Mouse (Mus musculus): ENCODE measurements around the gene Scand1. TPM values are rescaled to one million over a fixed set of nuclear protein-coding genes. Genes with fewer than 3 reads are reported as not detected.
A peak's percentile ranks its signal among the peaks of the same experiment; 100 is the strongest.

Scand1 gene
- total RNA-seq, 2 experiments from 2014 or later: 84.4 to 88.3 TPM

DNA sequence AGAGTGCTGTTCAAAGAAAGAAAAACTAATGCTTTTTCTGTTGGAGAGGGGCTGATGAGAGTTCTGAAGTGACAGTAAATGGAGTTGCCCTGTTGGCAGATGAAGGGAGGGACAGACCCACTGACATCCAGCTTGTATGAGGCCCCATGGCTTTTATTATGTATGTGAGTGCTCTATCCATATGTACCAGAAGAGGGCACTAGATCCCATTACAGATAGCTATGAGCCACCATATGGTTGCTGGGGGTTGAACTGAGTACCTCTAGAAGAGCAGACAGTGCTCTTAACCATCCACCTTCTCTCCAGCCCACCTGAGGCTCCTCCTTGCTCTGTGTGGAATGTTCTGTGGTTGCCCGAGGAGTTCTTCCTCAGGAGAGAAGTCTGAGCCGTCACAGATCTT lies 6.7 kb downstream of the Scand1 start:
- DNase-seq: no peak

DNA sequence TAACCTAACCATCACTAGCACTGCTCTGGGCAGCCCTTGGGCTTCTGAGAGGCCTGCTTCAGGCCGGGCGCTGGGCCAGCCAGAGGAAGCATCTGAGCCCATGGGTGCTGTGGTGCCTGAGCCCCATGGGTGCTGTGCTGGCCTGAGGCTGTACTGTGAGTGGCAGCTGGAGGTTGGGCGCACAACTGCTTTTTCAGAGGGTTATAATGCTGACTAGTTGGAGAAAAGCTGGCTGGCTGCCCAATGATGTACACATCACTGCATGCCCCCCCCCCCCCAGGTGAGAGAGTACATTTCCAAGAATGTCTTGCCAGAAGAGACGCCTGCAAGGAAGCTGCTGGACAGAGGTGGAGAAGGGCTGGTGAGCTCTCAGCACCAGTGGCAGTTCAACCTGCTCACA lies 8.2 kb downstream of the Scand1 start:
- DNase-seq: no peak

DNA sequence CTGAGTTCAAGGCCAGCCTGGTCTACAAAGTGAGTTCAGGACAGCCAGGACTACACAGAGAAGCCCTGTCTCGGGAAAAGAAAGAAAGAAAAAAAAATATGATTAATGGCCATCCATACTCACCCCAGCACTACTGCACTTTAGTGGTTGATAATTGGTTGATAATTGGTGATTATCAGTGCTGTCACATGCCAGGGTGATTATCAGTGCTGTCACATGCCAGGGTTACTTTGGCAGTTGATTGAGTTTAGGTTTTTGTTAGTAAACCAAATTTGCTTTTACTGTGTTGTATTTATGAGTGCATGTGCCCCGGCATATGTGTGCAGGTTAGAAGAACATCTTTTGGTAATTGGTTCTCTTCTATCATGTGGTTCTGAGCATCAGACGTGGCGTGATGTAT lies 10.4 kb downstream of the Scand1 start:
- no peak for DNase-seq

- DNase-seq: no peak
Observed at GRCm38 (mm10) chr2:156298458-156298857, 14.0 kb downstream of the Scand1 start.

DNA sequence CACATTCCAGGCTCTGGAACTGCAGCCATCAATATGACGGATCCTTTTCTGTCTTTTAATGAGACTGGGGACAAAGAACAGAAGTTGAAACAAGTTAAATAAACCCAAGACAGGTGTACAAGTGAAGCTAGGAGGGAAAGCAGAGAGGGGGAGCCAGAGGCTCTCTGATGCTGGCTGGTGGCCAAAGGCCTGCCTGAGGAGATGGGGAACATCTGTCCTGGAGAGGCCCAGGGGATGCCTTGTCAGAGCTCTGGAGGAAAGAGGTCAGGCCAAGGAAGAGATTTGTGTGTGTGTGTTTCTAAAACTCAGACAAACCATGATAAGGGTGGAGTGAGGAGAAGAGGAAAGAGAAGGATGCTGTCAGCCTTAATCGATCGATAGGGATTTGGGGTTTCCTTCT lies 14.9 kb downstream of the Scand1 start:
- peak; percentile 61 for DNase-seq

DNA sequence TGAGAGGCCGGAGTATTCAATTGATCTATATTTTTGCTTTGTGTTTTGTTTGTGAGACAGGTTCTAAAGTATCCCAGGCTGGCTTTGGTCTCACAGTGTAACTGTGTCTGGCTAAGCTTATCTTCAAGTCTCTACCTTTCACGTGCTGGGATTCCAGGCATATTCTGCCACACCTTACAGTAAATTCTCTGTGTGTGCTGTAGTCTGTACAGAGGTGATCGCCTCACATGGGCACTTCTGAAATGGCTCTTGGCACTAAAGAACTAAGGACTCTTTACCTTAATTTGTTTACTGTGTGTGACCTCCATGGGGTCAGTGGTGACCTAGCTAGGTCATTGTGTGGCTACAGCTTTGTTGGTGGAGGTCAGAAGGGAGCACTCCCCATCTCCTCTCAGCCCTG lies 16.3 kb downstream of the Scand1 start:
- no peak for DNase-seq

DNA sequence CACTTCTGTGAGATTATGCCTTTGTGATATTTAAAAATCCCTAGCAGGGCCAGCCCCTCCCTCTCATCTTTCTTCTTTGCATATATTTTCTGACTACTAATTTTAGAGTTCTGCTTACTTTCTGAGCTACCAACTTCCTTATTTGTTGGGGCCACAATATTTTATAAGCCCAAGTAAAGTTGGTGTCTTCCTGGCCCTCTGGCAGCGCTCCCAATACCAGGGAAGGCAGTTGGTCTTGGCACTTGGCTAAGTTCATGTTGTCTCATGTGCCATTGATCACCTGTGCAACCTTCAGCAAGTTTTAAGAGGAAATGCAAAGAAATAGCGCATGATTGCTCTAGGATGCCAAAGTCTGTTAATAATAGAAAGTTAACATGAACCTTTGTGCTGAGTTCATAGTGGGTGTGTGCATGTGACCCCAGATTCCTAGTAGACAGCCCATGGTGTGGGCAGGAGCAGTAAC lies 16.9 kb downstream of the Scand1 start:
- DNase-seq: no peak

GRCm38 (mm10) chr2:156291998-156292397 lies 20.5 kb downstream of the Scand1 start:
- no peak for DNase-seq

DNA sequence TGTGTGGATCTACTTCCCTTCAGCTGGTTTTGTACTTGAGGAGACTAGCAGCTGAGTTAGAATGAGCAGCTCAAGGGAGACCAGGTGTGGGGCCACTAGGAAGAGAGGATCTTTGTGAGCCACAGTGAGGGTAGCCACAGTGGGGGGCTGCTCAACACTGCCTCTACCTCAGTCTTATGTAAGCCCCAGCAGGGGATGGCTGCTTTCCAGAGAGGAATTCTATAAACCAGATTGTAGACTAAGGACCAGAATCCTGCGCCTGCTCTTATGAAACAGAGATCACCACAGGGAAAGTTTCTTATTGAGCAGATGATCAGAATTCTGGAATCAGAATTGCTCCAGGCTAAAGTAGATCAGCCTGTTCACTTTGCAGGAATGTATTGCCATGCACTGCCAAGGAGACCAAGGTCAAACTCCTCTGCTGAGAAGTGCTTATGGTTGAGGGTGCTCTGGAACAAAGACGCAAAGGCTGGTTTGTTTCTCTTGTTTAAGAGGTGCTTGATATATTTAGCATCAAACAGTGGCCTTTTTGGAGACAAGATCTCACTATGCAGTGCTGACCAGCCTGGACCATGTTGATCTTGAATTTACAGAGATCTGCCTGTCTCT lies 22.8 kb downstream of the Scand1 start:
- DNase-seq: no peak

- no peak for DNase-seq
Observed at GRCm38 (mm10) chr2:156288222-156288621, 24.3 kb downstream of the Scand1 start.

GRCm38 (mm10) chr2:156286733-156287132 lies 25.8 kb downstream of the Scand1 start:
- DNase-seq: no peak

DNA sequence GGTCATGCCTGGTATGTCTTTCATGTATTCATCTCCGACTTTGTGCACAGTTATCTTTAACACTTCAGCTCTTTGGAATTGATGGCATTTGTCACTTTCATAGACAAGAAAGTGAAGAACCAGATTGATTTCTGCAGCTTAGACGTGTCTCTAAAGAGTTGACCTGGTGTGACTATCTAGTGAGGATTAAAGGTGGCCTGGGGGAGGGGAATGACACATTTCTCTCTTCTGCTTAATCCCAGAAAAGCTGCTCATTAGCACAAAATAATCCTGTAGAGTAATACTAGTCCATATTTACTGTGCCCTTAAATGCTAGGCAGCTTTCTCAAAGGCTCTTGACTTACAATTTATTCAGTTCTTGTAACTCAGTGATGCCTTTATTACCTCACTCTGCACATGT lies 27.3 kb downstream of the Scand1 start:
- DNase-seq: no peak

DNA sequence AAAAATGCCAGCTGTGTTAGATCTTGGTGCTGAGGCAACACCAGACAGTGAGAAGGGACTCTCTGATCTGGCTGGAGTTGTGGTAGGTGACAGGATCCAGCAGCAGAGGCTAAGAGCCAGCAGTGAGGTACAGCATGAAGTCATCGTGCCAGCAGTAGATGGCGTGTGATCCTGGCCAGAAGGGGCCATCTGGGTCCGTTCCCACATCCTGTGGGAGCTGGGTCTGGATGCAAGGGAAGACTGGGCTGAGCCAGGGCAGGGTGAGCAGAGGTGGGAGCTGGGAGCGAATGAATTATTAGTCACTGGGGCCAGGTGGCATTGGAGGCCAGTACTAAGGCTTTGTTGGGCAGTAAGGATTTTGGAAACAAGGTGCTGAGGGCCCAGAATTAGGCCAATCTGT lies 31.3 kb downstream of the Scand1 start:
- DNase-seq: peak; percentile 25

- DNase-seq: peak; percentile 86
Observed at GRCm38 (mm10) chr2:156278226-156279017, 34.1 kb downstream of the Scand1 start.

GRCm38 (mm10) chr2:156272553-156272952 lies 40.0 kb downstream of the Scand1 start:
- no peak for DNase-seq

GRCm38 (mm10) chr2:156267636-156268035 lies 44.9 kb downstream of the Scand1 start:
- no peak for DNase-seq

GRCm38 (mm10) chr2:156263204-156263893 lies 49.2 kb downstream of the Scand1 start:
- no peak for DNase-seq

Small RNA genes lying within 50 kb of the gene (microRNA-seq; reads per million reads assigned to microRNA genes)
- 0 reads per million in 2 experiments for gene Gm22759

Other genes starting within 250 kb of the Scand1 start
- 1 to 10 TPM in 1 of 2 experiments, under 1 TPM in 1; 0.79 to 1.5 TPM for gene Spag4, start 247.5 kb downstream of the Scand1 start, total RNA-seq (2021)
- gene Cpne1, start 200.7 kb downstream of the Scand1 start, total RNA-seq (2021): 10 to 100 TPM; 16.4 to 19.3 TPM
- 10 to 100 TPM; 40.2 to 43.6 TPM for gene Rbm12, start 200.7 kb downstream of the Scand1 start, total RNA-seq (2021)
- 10 to 100 TPM; 30.3 to 33.8 TPM for gene Gm28036, start 185.6 kb downstream of the Scand1 start, total RNA-seq (2021)
- gene Romo1, start 168.7 kb downstream of the Scand1 start, total RNA-seq (2021): 100 to 1,000 TPM; 273 to 278 TPM
- 10 to 100 TPM; 51.5 to 51.9 TPM for gene Nfs1, start 168.5 kb downstream of the Scand1 start, total RNA-seq (2021)
- gene Rbm39, start 132.5 kb downstream of the Scand1 start, total RNA-seq (2021): 100 to 1,000 TPM; 264 to 286 TPM
- gene Phf20, start 116.2 kb downstream of the Scand1 start, total RNA-seq (2021): 10 to 100 TPM; 20.5 to 21.3 TPM
- 1 to 10 TPM in 1 of 2 experiments, under 1 TPM in 1; 0.88 to 1.5 TPM for gene Cnbd2, start 405 bp downstream of the Scand1 start, total RNA-seq (2021)
- gene Epb41l1, start 108.2 kb upstream of the Scand1 start, total RNA-seq (2021): 10 to 100 TPM; 20.5 TPM
- gene Aar2, start 234.9 kb upstream of the Scand1 start, total RNA-seq (2021): 10 to 100 TPM; 17.3 to 17.8 TPM